Mouse (Mus musculus) lung, postnatal 0 days (tissue): ENCODE measurements at regions not wholly inside any gene's neighbourhood (a gene's known extent, or its start where the extent isn't known, plus 50 kb on each side); places are given as distances from the start of the nearest gene placed in this dataset.

Experiments
- ATAC-seq: fragments of 200-750 bp; cut with Nextera tagmentation; 2 replicates; pipeline ENCODE4 v1.8.0; 2017; ENCODE audit warnings: moderate library complexity
- DNase-seq: peaks from one replicate; pipeline ENCODE4 v3.0.0-alpha.2; 2016; ENCODE audit warnings: low spot score
- H3K27ac ChIP-seq: fragments of 300-500 bp; sonication (generic); 2 replicates; pipeline ENCODE4 v1.5.1; 2014; ENCODE audit warnings: antibody characterized with exemption, mild to moderate bottlenecking, low read length, mixed read lengths
- H3K27me3 ChIP-seq: fragments of 300-500 bp; sonication (generic); replicated peaks from 2 replicates; pipeline ENCODE4 v1.6.1; 2014; ENCODE audit warnings: low read length, mixed read lengths; ENCODE audit not compliant: insufficient read depth
- H3K36me3 ChIP-seq: fragments of 300-500 bp; sonication (generic); 2 replicates; pipeline ENCODE4 v1.6.1; 2014; ENCODE audit warnings: low read length, mixed read lengths; ENCODE audit not compliant: insufficient read depth
- H3K4me1 ChIP-seq: fragments of 300-500 bp; sonication (generic); 2 replicates; pipeline ENCODE4 v1.6.1; 2014; ENCODE audit warnings: antibody characterized with exemption, low read depth, low read length, mixed read lengths; ENCODE audit not compliant: insufficient read depth
- H3K4me2 ChIP-seq: fragments of 300-500 bp; sonication (generic); replicated peaks from 2 replicates; pipeline ENCODE4 v1.6.1; 2014; ENCODE audit warnings: low read depth, mild to moderate bottlenecking, low read length, moderate library complexity, mixed read lengths
- H3K4me3 ChIP-seq: fragments of 300-500 bp; sonication (generic); 2 replicates; pipeline ENCODE4 v1.5.1; 2014; ENCODE audit warnings: low read depth, low read length
- H3K9ac ChIP-seq: fragments of 300-500 bp; sonication (generic); replicated peaks from 2 replicates; pipeline ENCODE4 v1.6.1; 2014; ENCODE audit warnings: low read depth, mild to moderate bottlenecking
- H3K9me3 ChIP-seq: fragments of 300-500 bp; sonication (generic); 2 replicates; pipeline ENCODE4 v1.6.1; 2016; ENCODE audit warnings: low read length, mixed read lengths
- CTCF ChIP-seq: IDR thresholded peaks from 2 replicates; pipeline ENCODE4 v1.5.1; 2016; ENCODE audit warnings: antibody characterized with exemption, mild to moderate bottlenecking
- EP300 ChIP-seq: IDR thresholded peaks from 2 replicates; pipeline ENCODE4 v1.6.1; 2016; ENCODE audit warnings: antibody characterized with exemption, mild to moderate bottlenecking, control low read depth
- WGBS: fragments of 180-500 bp; shearing (Covaris S2); extraction: QIAGEN DNeasy Blood & Tissue Kit; methylation state at CpG from one replicate; pipeline ENCODE4 v1.1.7; 2014; 5-methylcytosine and 5-hydroxymethylcytosine counted together

GRCm38 (mm10) chr8:23580701-23581100 lies 1145.0 kb downstream of the Adam3 start:
- no peak overlapping the region for H3K9ac ChIP-seq
- H3K9me3 ChIP-seq = no peaks in the 10 kb centered on the region
- 59% methylated on average over 2 of the region's 2 CpGs for WGBS
- no peaks in the 10 kb centered on the region for H3K4me1 ChIP-seq
- TF ChIP-seq CTCF = no peak
- no peak for TF ChIP-seq EP300
- H3K27ac ChIP-seq = no peak overlapping the region
- H3K4me2 ChIP-seq = no peak overlapping the region
- H3K27me3 ChIP-seq = no peaks in the 10 kb centered on the region
- ATAC-seq (no peak), DNase-seq (no peak)
- H3K36me3 ChIP-seq = no peaks in the 10 kb centered on the region
- H3K4me3 ChIP-seq = no peak overlapping the region
